Mouse (Mus musculus) neutrophil, adult 83 days (primary cell): ENCODE results near the gene Olfr1283. TPM values are rescaled to one million over a fixed set of nuclear protein-coding genes. Genes with fewer than 3 reads are reported as not detected.

Source experiments
- total RNA-seq, 2 experiments: library from RNA; stranded (reverse); gene quantifications; one replicate each; pipeline ENCODE4 v1.2.4; 2023

The Olfr1283 gene
- not detected for total RNA-seq

DNA sequence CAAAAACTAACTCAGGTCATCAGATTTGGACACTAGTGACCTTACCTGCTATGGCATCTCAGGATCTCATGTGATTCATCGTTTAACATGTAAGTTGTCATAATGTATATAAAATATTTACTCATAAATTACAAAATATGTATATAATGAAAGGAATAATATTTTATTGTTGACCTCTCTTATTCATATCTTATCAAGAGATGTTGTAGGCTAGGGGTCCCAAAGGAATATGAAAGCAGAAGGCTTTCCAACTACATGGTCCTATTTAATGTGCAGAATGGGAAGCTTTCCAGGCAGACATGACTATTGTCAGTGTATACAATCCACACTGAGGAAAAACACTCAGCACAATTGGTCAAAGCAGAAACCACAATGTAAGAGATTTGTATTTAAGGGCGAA lies at the start of gene Olfr1283:
Gene Olfr1283 (plus strand): TSS at position 301 of the 400 bp plus-strand sequence.

DNA sequence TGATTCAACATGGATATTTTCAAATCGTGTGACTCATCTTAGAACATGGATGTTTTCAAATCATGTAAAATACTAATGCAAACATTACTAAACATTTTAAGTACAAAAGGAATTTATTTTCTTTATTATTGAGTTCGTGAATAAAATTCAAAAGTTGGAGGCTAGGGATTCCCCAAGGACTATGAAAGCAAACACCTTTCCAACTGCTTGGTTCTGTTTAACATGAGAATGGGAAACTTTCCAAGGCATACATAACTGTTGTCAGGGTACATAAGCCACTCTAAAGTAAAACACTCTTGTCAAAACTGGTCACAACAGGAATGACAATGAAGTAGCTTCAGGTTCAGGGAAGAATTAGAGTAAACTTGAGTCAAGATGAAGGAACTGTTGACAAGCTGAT lies 40.4 kb upstream of the Olfr1283 start, which contains the start of gene Olfr1281:
Gene Olfr1281 (plus strand): TSS at position 301 of the 400 bp plus-strand sequence.

DNA sequence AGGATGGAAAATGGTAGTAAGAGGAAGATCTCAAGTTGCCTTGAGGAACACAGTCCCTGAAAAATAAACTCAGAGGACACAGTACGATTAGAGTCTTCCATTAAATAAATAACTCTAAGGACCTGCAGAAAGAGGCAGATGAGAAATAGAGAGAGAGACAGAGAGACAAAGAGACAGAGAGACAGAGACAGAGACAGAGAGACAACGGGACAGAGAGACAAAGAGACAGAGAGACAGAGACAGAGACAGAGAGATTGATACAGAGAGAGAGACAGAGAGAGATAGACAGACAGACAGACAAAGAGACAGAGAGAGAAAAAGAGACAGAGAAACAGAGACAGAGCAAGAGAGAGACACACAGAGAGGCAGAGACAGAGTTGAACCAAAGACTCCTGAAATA lies 30.6 kb upstream of the Olfr1283 start, which contains the start of gene Olfr1282:
Gene Olfr1282 (minus strand): TSS at position 101 of the 400 bp plus-strand sequence.

DNA sequence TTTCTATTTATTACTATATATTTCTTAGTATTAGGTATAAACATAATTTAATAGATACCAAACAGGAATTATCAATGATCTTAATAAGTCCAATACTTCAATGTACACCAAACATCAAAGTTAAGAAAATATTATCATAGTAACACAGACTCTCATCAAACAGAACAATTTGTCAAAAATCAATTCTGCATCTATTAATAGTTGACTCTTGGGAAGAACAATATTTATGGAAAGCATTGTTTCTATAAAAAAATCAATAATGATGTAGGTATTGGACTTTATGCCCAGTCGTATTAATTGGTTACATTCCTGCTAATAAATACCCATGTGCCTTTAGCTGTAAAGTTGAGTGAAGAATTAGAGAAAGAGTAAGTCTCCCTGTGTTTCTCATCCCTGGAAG lies 8.6 kb downstream of the Olfr1283 start, which contains the start of gene Olfr1284:
Gene Olfr1284 (plus strand): TSS at position 301 of the 400 bp plus-strand sequence.

Other genes with a start within 250 kb of the Olfr1283 start
- gene Gm15130, start 213.9 kb upstream of the Olfr1283 start, total RNA-seq: not detected
- gene 4930430A15Rik, start 137.2 kb upstream of the Olfr1283 start, total RNA-seq: not detected
- not detected for gene Olfr1275, start 131.5 kb upstream of the Olfr1283 start, total RNA-seq
- gene Olfr1276, start 112.3 kb upstream of the Olfr1283 start, total RNA-seq: not detected
- gene Olfr1277, start 92.7 kb upstream of the Olfr1283 start, total RNA-seq: not detected
- gene Olfr1278, start 76.7 kb upstream of the Olfr1283 start, total RNA-seq: not detected
- gene Olfr1279, start 66.2 kb upstream of the Olfr1283 start, total RNA-seq: not detected
- not detected for gene Olfr1280, start 52.8 kb upstream of the Olfr1283 start, total RNA-seq
- gene Olfr1281, start 40.3 kb upstream of the Olfr1283 start, total RNA-seq: not detected
- gene Olfr1282, start 30.7 kb upstream of the Olfr1283 start, total RNA-seq: not detected
- gene Olfr1284, start 8.7 kb downstream of the Olfr1283 start, total RNA-seq: not detected
- gene Olfr1286, start 56.3 kb downstream of the Olfr1283 start, total RNA-seq: not detected
- gene Olfr1287, start 82.4 kb downstream of the Olfr1283 start, total RNA-seq: not detected
- gene Olfr1288, start 107.3 kb downstream of the Olfr1283 start, total RNA-seq: not detected
- not detected for gene Olfr1289, start 114.0 kb downstream of the Olfr1283 start, total RNA-seq
- gene Olfr1290, start 127.0 kb downstream of the Olfr1283 start, total RNA-seq: not detected
- not detected for gene Olfr1291-ps1, start 130.4 kb downstream of the Olfr1283 start, total RNA-seq
- not detected for gene Olfr1293-ps, start 158.4 kb downstream of the Olfr1283 start, total RNA-seq
- gene Olfr1294, start 173.5 kb downstream of the Olfr1283 start, total RNA-seq: not detected
- not detected for gene Olfr1295, start 202.9 kb downstream of the Olfr1283 start, total RNA-seq